Mouse (Mus musculus): ENCODE data around the gene Pxn.
A peak's percentile ranks its signal among the peaks of the same experiment; 100 is the strongest.

- peak; percentile 97 for TF ChIP-seq POLR2A (IDR thresholded peaks at IDR 0.05; ENCODE audit: insufficient read length, low read depth)
- peak; percentile 98 for TF ChIP-seq POLR2AphosphoS2 (IDR thresholded peaks at IDR 0.05; ENCODE audit: insufficient read length, low read depth)
- TF ChIP-seq SRF (IDR thresholded peaks at IDR 0.05; ENCODE audit: control insufficient read depth, insufficient read length, low read depth) = no peak
These were observed at the start of gene Pxn for GRCm38 (mm10) chr5:115506454-115507201.
